Mouse (Mus musculus): ENCODE measurements at regions not wholly inside any gene's neighbourhood (a gene's known extent, or its start where the extent isn't known, plus 50 kb on each side); places are given as distances from the start of the nearest gene placed in this dataset.
A peak's percentile ranks its signal among the peaks of the same experiment; 100 is the strongest.

- DNase-seq = no peak
Measured at GRCm38 (mm10) chr4:56143827-56144226, 596.0 kb upstream of the Gm26657 start.

GRCm38 (mm10) chr4:56136837-56137236, 603.0 kb upstream of the Gm26657 start:
- peak; percentile 21 to 23 for DNase-seq

GRCm38 (mm10) chr4:56134350-56134749, 602.1 kb upstream of the Klf4 start:
- no peak for DNase-seq

GRCm38 (mm10) chr4:56127730-56128482, 595.6 kb upstream of the Klf4 start:
- peak; percentile 39 to 67 for DNase-seq

- no peak for DNase-seq
Measured at GRCm38 (mm10) chr4:56124515-56124914, 592.2 kb upstream of the Klf4 start.

GRCm38 (mm10) chr4:56122198-56122597, 589.9 kb upstream of the Klf4 start:
- no peak for DNase-seq

GRCm38 (mm10) chr4:56121664-56122063, 589.4 kb upstream of the Klf4 start:
- no peak for DNase-seq

- DNase-seq = no peak
Measured at GRCm38 (mm10) chr4:56120357-56120756, 588.1 kb upstream of the Klf4 start.

GRCm38 (mm10) chr4:56113701-56114196, 581.5 kb upstream of the Klf4 start:
- peak; percentile 51 to 67 for DNase-seq

- peak; percentile 54 to 77 for DNase-seq
Measured at GRCm38 (mm10) chr4:56112931-56113700, 580.9 kb upstream of the Klf4 start.

GRCm38 (mm10) chr4:56106962-56107361, 574.7 kb upstream of the Klf4 start:
- no peak for DNase-seq

GRCm38 (mm10) chr4:56102314-56102713, 570.0 kb upstream of the Klf4 start:
- DNase-seq = no peak

GRCm38 (mm10) chr4:56090796-56091195, 558.5 kb upstream of the Klf4 start:
- peak; percentile 79 to 92 for DNase-seq

- DNase-seq = peak; percentile 82 to 88
Measured at GRCm38 (mm10) chr4:56088701-56089100, 556.4 kb upstream of the Klf4 start.

- DNase-seq = no peak
Measured at GRCm38 (mm10) chr4:56086306-56086705, 554.0 kb upstream of the Klf4 start.

GRCm38 (mm10) chr4:56084205-56084604, 551.9 kb upstream of the Klf4 start:
- DNase-seq = peak in 1 of 2 experiments; percentile 7

- DNase-seq = no peak
Measured at GRCm38 (mm10) chr4:56082411-56082810, 550.1 kb upstream of the Klf4 start.

- DNase-seq = no peak
Measured at GRCm38 (mm10) chr4:56080960-56081359, 548.7 kb upstream of the Klf4 start.

GRCm38 (mm10) chr4:56070664-56071334, 538.5 kb upstream of the Klf4 start:
- DNase-seq = peak; percentile 71 to 80

GRCm38 (mm10) chr4:56068859-56069258, 536.6 kb upstream of the Klf4 start:
- no peak for DNase-seq

- DNase-seq = no peak
Measured at GRCm38 (mm10) chr4:56064657-56065056, 532.4 kb upstream of the Klf4 start.

- peak in 1 of 2 experiments; percentile 13 for DNase-seq
Measured at GRCm38 (mm10) chr4:56051792-56052380, 519.6 kb upstream of the Klf4 start.

- no peak for DNase-seq
Measured at GRCm38 (mm10) chr4:56039327-56039726, 507.1 kb upstream of the Klf4 start.

All from cerebellum, postnatal 10 days (tissue).